Mouse (Mus musculus): ENCODE data around the gene Ccdc27.

GRCm38 (mm10) chr4:154057696-154058095 is 15.2 kb upstream of the Ccdc27 start:
- TF ChIP-seq CTCF (IDR thresholded peaks at IDR 0.05; ENCODE audit: borderline replicate concordance, control insufficient read depth, extremely low read depth, insufficient read depth, low read length, poor library complexity) (no peak), POLR2A (IDR thresholded peaks at IDR 0.05; ENCODE audit: control insufficient read depth, extremely low read depth, insufficient read depth, low read length, poor library complexity) (no peak)

All from thymus, adult 2 months (tissue).